Mouse (Mus musculus): Measurements from ENCODE around the gene 4930535I16Rik. TPM values are rescaled to one million over a fixed set of nuclear protein-coding genes. Genes with fewer than 3 reads are reported as not detected.

Gene 4930535I16Rik
- polyA plus RNA-seq (2014; fragmentation: Nextera tagmentation; extraction: Ambion mirVana), result not detected in 2 replicates

GRCm38 (mm10) chr4:123917548-123918140, at the start of gene 4930535I16Rik:
4930535I16Rik (minus strand) TSS chr4:123918022.
- ATAC-seq (ENCODE audit: insufficient number of reproducible peaks, insufficient read depth, low FRiP score, low read depth), result peak; percentile 43
- Histone ChIP-seq H3K9me3 (ENCODE audit: control insufficient read depth, low read depth, low read length) (no peaks in the 10 kb centered on the region), H3K9ac (replicated peaks; ENCODE audit: low read depth, low read length) (peak within 1 kb of the TSS; percentile 91), H3K4me2 (replicated peaks; ENCODE audit: low read depth, low read length) (peak within 1 kb of the TSS; percentile 80), H3K4me3 (ENCODE audit: low read depth, low read length) (peak within 1 kb of the TSS; percentile 96), H3K27ac (ENCODE audit: low read length) (peak within 1 kb of the TSS; percentile 80), H3K4me1 (ENCODE audit: control insufficient read depth, insufficient read depth, low read length) (peaks cover 13% of the 10 kb centered on the region), H3K36me3 (ENCODE audit: control insufficient read depth, insufficient read depth, low read length) (peaks cover 12% of the 10 kb centered on the region), H3K27me3 (ENCODE audit: control insufficient read depth, insufficient read depth, low read length) (no peaks in the 10 kb centered on the region)
- WGBS, result under 1% methylated on average over 60 of the region's 63 CpGs

- H3K36me3 ChIP-seq (ENCODE audit: control insufficient read depth, insufficient read depth, low read length), result no peaks in the 10 kb centered on the region
- no peak for ATAC-seq (ENCODE audit: insufficient number of reproducible peaks, insufficient read depth, low FRiP score, low read depth)
- H3K4me1 ChIP-seq (ENCODE audit: control insufficient read depth, insufficient read depth, low read length), result 0 out of 2 replicates have a peak, but pooled peaks cover 3% of the 10 kb centered on the region
- no peaks in the 10 kb centered on the region for H3K27me3 ChIP-seq (ENCODE audit: control insufficient read depth, insufficient read depth, low read length)
- no peak overlapping the region for H3K4me3 ChIP-seq (ENCODE audit: low read depth, low read length)
- 68% methylated on average over 9 of the region's 9 CpGs for WGBS
- H3K9ac ChIP-seq (replicated peaks; ENCODE audit: low read depth, low read length), result no peak overlapping the region
- no peak overlapping the region for H3K4me2 ChIP-seq (replicated peaks; ENCODE audit: low read depth, low read length)
- no peak overlapping the region for H3K27ac ChIP-seq (ENCODE audit: low read length)
- H3K9me3 ChIP-seq (ENCODE audit: control insufficient read depth, low read depth, low read length), result no peaks in the 10 kb centered on the region
These were observed 44.9 kb upstream of the 4930535I16Rik start for GRCm38 (mm10) chr4:123962721-123963120.

- H3K27me3 ChIP-seq (ENCODE audit: control insufficient read depth, insufficient read depth, low read length), result 0 out of 2 replicates have a peak, but pooled peaks cover 3% of the 10 kb centered on the region
- H3K4me3 ChIP-seq (ENCODE audit: low read depth, low read length), result no peak overlapping the region
- ATAC-seq (ENCODE audit: insufficient number of reproducible peaks, insufficient read depth, low FRiP score, low read depth), result no peak
- no peak overlapping the region for H3K9ac ChIP-seq (replicated peaks; ENCODE audit: low read depth, low read length)
- H3K9me3 ChIP-seq (ENCODE audit: control insufficient read depth, low read depth, low read length), result no peaks in the 10 kb centered on the region
- H3K27ac ChIP-seq (ENCODE audit: low read length), result no peak overlapping the region
- H3K36me3 ChIP-seq (ENCODE audit: control insufficient read depth, insufficient read depth, low read length), result no peaks in the 10 kb centered on the region
- no peak overlapping the region for H3K4me2 ChIP-seq (replicated peaks; ENCODE audit: low read depth, low read length)
- 38% methylated on average over 4 of the region's 4 CpGs for WGBS
- 0 out of 2 replicates have a peak, but pooled peaks cover 12% of the 10 kb centered on the region for H3K4me1 ChIP-seq (ENCODE audit: control insufficient read depth, insufficient read depth, low read length)
These were observed 43.1 kb upstream of the 4930535I16Rik start for GRCm38 (mm10) chr4:123960955-123961354.

GRCm38 (mm10) chr4:123957891-123958290, 40.1 kb upstream of the 4930535I16Rik start:
- Histone ChIP-seq H3K27me3 (ENCODE audit: control insufficient read depth, insufficient read depth, low read length) (peaks cover 3% of the 10 kb centered on the region; the same call in 1 of the 2 replicates), H3K9ac (replicated peaks; ENCODE audit: low read depth, low read length) (no peak overlapping the region), H3K27ac (ENCODE audit: low read length) (no peak overlapping the region), H3K9me3 (ENCODE audit: control insufficient read depth, low read depth, low read length) (no peaks in the 10 kb centered on the region), H3K4me1 (ENCODE audit: control insufficient read depth, insufficient read depth, low read length) (0 out of 2 replicates have a peak, but pooled peaks cover 12% of the 10 kb centered on the region), H3K4me2 (replicated peaks; ENCODE audit: low read depth, low read length) (no peak overlapping the region), H3K4me3 (ENCODE audit: low read depth, low read length) (no peak overlapping the region), H3K36me3 (ENCODE audit: control insufficient read depth, insufficient read depth, low read length) (no peaks in the 10 kb centered on the region)
- ATAC-seq (ENCODE audit: insufficient number of reproducible peaks, insufficient read depth, low FRiP score, low read depth), result no peak
- WGBS, result 61% methylated on average over 4 of the region's 4 CpGs

- peaks cover 3% of the 10 kb centered on the region; the same call in 1 of the 2 replicates for H3K27me3 ChIP-seq (ENCODE audit: control insufficient read depth, insufficient read depth, low read length)
- no peak for ATAC-seq (ENCODE audit: insufficient number of reproducible peaks, insufficient read depth, low FRiP score, low read depth)
These were observed 39.6 kb upstream of the 4930535I16Rik start for GRCm38 (mm10) chr4:123957492-123957808.

GRCm38 (mm10) chr4:123956703-123957491, 39.1 kb upstream of the 4930535I16Rik start:
- peak overlapping the region; percentile 2; the same call in 1 of the 2 replicates for H3K4me3 ChIP-seq (ENCODE audit: low read depth, low read length)
- H3K36me3 ChIP-seq (ENCODE audit: control insufficient read depth, insufficient read depth, low read length), result no peaks in the 10 kb centered on the region
- no peak overlapping the region for H3K9ac ChIP-seq (replicated peaks; ENCODE audit: low read depth, low read length)
- 5% methylated on average over 31 of the region's 31 CpGs for WGBS
- peak overlapping the region; percentile 37 for H3K4me2 ChIP-seq (replicated peaks; ENCODE audit: low read depth, low read length)
- peak; percentile 71; the same call in 1 of the 2 replicates for ATAC-seq (ENCODE audit: insufficient number of reproducible peaks, insufficient read depth, low FRiP score, low read depth)
- no peak overlapping the region for H3K27ac ChIP-seq (ENCODE audit: low read length)
- no peaks in the 10 kb centered on the region for H3K9me3 ChIP-seq (ENCODE audit: control insufficient read depth, low read depth, low read length)
- peaks cover 3% of the 10 kb centered on the region; the same call in 1 of the 2 replicates for H3K27me3 ChIP-seq (ENCODE audit: control insufficient read depth, insufficient read depth, low read length)
- H3K4me1 ChIP-seq (ENCODE audit: control insufficient read depth, insufficient read depth, low read length), result 0 out of 2 replicates have a peak, but pooled peaks cover 12% of the 10 kb centered on the region

More at GRCm38 (mm10) chr4:123957492-123957808, 39.6 kb upstream of the 4930535I16Rik start:
- H3K4me2 ChIP-seq (replicated peaks; ENCODE audit: low read depth, low read length), result peak overlapping the region; percentile 37
- H3K9me3 ChIP-seq (ENCODE audit: control insufficient read depth, low read depth, low read length), result no peaks in the 10 kb centered on the region
- H3K4me1 ChIP-seq (ENCODE audit: control insufficient read depth, insufficient read depth, low read length), result 0 out of 2 replicates have a peak, but pooled peaks cover 12% of the 10 kb centered on the region
- 0 out of 2 replicates have a peak overlapping the region, but pooled peaks have one; percentile 2 for H3K4me3 ChIP-seq (ENCODE audit: low read depth, low read length)
- no peaks in the 10 kb centered on the region for H3K36me3 ChIP-seq (ENCODE audit: control insufficient read depth, insufficient read depth, low read length)
- no peak overlapping the region for H3K9ac ChIP-seq (replicated peaks; ENCODE audit: low read depth, low read length)
- no peak overlapping the region for H3K27ac ChIP-seq (ENCODE audit: low read length)
- WGBS, result 56% methylated on average over 4 of the region's 4 CpGs

- Histone ChIP-seq H3K4me2 (replicated peaks; ENCODE audit: low read depth, low read length) (no peak overlapping the region), H3K27ac (ENCODE audit: low read length) (no peak overlapping the region), H3K4me1 (ENCODE audit: control insufficient read depth, insufficient read depth, low read length) (0 out of 2 replicates have a peak, but pooled peaks cover 8% of the 10 kb centered on the region), H3K27me3 (ENCODE audit: control insufficient read depth, insufficient read depth, low read length) (peaks cover 3% of the 10 kb centered on the region; the same call in 1 of the 2 replicates), H3K9me3 (ENCODE audit: control insufficient read depth, low read depth, low read length) (no peaks in the 10 kb centered on the region), H3K9ac (replicated peaks; ENCODE audit: low read depth, low read length) (no peak overlapping the region), H3K4me3 (ENCODE audit: low read depth, low read length) (no peak overlapping the region), H3K36me3 (ENCODE audit: control insufficient read depth, insufficient read depth, low read length) (no peaks in the 10 kb centered on the region)
- no peak for ATAC-seq (ENCODE audit: insufficient number of reproducible peaks, insufficient read depth, low FRiP score, low read depth)
- WGBS, result 52% methylated on average over 7 of the region's 8 CpGs
These were observed 34.2 kb upstream of the 4930535I16Rik start for GRCm38 (mm10) chr4:123952059-123952458.

GRCm38 (mm10) chr4:123949649-123950048, 31.8 kb upstream of the 4930535I16Rik start:
- no peaks in the 10 kb centered on the region for H3K4me1 ChIP-seq (ENCODE audit: control insufficient read depth, insufficient read depth, low read length)
- H3K27ac ChIP-seq (ENCODE audit: low read length), result no peak overlapping the region
- no peak overlapping the region for H3K4me2 ChIP-seq (replicated peaks; ENCODE audit: low read depth, low read length)
- peak; percentile 79 for ATAC-seq (ENCODE audit: insufficient number of reproducible peaks, insufficient read depth, low FRiP score, low read depth)
- WGBS, result 55% methylated on average over 10 of the region's 10 CpGs
- H3K27me3 ChIP-seq (ENCODE audit: control insufficient read depth, insufficient read depth, low read length), result no peaks in the 10 kb centered on the region; the same call in 1 of the 2 replicates
- H3K9me3 ChIP-seq (ENCODE audit: control insufficient read depth, low read depth, low read length), result no peaks in the 10 kb centered on the region
- H3K9ac ChIP-seq (replicated peaks; ENCODE audit: low read depth, low read length), result no peak overlapping the region
- H3K36me3 ChIP-seq (ENCODE audit: control insufficient read depth, insufficient read depth, low read length), result no peaks in the 10 kb centered on the region
- H3K4me3 ChIP-seq (ENCODE audit: low read depth, low read length), result no peak overlapping the region

Data from stomach, embryonic 14.5 days (tissue).